Mouse (Mus musculus) heart, postnatal 0 days (tissue): ENCODE results near the gene Pip4k2b.

Source experiments
- CTCF ChIP-seq: IDR thresholded peaks from 2 replicates; pipeline ENCODE4 v1.5.1; 2016; ENCODE audit warnings: antibody characterized with exemption, control low read depth, low read depth
- EP300 ChIP-seq: IDR thresholded peaks from 2 replicates; pipeline ENCODE4 v1.6.1; 2016; ENCODE audit warnings: antibody characterized with exemption, low read depth

- TF ChIP-seq EP300 (0 out of 2 replicates have a peak, but pooled peaks have one; percentile 69), CTCF (no peak)
Observed at GRCm38 (mm10) chr11:97744718-97745330, 320 bp upstream of the Pip4k2b start.
